Mouse (Mus musculus) E14TG2a.4 (cell line): ENCODE results near the gene Ptprt.

Experiments
- CTCF ChIP-seq: conservative IDR thresholded peaks from 2 replicates; pipeline ENCODE4 v1.5.1; 2014; ENCODE audit warnings: low read length
- NANOG ChIP-seq: IDR thresholded peaks from 2 replicates; pipeline ENCODE4 v1.6.1; 2014; ENCODE audit warnings: borderline replicate concordance, low read length, mixed read lengths
- POU5F1 ChIP-seq: IDR thresholded peaks from 2 replicates; pipeline ENCODE4 v1.6.1; 2014; ENCODE audit warnings: low read length, borderline replicate concordance

DNA sequence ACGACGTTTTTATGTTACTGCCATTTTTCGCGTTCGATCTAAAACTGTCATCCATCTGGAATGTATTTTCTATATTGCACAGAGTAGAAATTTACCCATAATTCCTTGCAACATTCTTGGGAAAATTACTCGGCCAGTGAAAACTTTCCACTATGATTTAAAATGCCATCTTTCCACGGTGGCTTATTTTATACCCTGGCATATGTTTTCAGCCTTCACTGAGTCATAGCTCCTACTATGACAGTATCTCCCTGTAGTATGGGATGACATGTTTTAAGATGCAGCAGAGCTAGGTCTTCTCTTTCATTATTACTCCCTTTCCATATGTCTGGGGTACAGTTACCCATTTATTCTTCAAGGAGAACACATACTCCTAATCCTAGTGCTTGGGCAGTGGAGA is 753.7 kb downstream of the Ptprt start:
- no peak for TF ChIP-seq CTCF
- no peak for TF ChIP-seq POU5F1
- no peak for TF ChIP-seq NANOG
